Mouse (Mus musculus): Measurements from ENCODE around the gene Pdgfa. TPM values are rescaled to one million over a fixed set of nuclear protein-coding genes. Genes with fewer than 3 reads are reported as not detected.
A peak's percentile ranks its signal among the peaks of the same experiment; 100 is the strongest.

Gene Pdgfa
- polyA plus RNA-seq, 1 experiment from 2014 or later = 17.6 TPM

DNA sequence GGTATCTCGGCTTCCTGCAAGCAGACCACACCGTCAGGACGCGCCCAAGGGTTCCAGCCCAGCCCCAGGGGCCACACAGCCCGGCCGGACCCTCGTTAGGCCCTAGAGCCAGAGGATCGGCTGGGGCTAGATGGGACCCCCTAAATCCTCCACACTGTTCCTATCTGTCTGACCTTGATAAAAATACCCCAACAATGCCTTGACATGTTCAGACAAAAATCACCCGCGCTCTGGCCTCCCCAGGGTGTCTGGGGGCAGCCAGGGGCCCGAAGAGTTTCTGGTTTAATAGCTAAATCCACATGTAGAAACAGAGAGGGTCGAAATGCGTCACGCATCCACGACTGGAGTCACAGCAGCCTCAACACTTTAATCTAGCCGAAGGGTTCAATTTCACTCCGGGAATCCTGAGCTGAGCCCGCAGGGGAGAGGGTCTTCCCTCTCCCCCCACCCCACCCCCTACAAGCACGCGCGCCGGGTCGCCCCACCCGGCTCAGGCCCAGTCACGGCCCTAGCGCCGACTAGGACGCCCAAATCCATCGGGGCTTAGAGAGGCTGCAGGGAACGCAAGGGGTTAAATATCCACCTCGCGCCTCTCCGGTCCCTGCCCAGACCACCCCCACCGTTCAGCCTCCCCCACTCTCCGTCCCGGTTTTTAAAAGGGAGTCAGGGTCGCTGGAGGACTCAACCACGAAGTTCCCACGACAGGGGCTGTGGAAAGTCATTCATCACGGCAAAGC is 3.6 kb downstream of the Pdgfa start:
- peaks cover 59% of the 10 kb centered on the region for H3K27me3 ChIP-seq
- no peak for ATAC-seq (ENCODE audit: low read depth)
- H3K4me3 ChIP-seq = peak overlapping the region; percentile 77
- peak overlapping the region; percentile 93; the same call in 1 of the 2 replicates for H3K27ac ChIP-seq (replicated peaks)
- peak overlapping the region; percentile 96 for H3K4me2 ChIP-seq
- H3K36me3 ChIP-seq = no peaks in the 10 kb centered on the region
- no peaks in the 10 kb centered on the region for H3K9me3 ChIP-seq
- WGBS = under 1% methylated on average over 40 of the region's 40 CpGs
- peaks cover 77% of the 10 kb centered on the region for H3K4me1 ChIP-seq (replicated peaks)
- peak overlapping the region; percentile 90 for H3K9ac ChIP-seq

DNA sequence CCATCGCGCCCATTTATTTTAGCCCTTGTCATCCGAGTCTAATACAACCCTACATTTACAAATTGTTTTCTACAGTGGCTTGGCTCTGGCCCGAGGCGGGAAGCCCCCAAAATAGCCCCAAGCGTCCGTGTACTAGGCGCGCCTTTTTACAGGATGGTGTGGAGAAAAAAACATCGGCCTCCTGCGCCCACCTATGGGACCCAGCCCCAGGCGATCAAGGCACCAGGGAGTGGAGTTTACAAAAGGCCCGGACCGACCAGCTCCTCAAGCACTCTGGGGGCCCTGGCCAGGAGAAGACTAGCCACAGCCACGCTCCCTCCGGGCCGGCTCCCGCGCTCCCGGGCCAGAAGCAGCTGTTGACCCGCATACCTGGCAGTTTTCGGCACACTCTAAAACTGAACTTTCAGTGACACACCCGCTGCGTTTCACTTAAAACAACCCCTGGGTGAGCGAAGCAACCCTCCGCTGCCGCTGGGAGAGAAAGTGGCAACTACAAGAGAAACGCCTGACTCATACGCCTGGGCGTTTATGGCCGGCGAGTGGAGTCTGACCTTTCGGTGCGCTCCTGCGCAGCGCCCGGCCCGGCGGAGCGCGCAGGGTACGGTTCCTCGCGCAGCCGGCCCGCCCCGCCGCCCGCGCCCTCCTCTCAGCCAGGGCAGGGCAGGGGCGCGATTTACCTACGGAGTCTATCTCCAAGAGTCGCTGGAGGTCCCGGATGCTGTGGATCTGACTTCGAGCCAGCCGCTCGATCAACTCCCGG is 4.4 kb downstream of the Pdgfa start:
- Histone ChIP-seq H3K9ac (peak overlapping the region; percentile 90), H3K9me3 (no peaks in the 10 kb centered on the region), H3K4me1 (replicated peaks) (peaks cover 77% of the 10 kb centered on the region), H3K27ac (replicated peaks) (no peak overlapping the region), H3K36me3 (peaks cover 5% of the 10 kb centered on the region), H3K27me3 (peaks cover 52% of the 10 kb centered on the region), H3K4me2 (peak overlapping the region; percentile 96), H3K4me3 (peak overlapping the region; percentile 77)
- no peak for ATAC-seq (ENCODE audit: low read depth)
- 2% methylated on average over 59 of the region's 59 CpGs for WGBS

DNA sequence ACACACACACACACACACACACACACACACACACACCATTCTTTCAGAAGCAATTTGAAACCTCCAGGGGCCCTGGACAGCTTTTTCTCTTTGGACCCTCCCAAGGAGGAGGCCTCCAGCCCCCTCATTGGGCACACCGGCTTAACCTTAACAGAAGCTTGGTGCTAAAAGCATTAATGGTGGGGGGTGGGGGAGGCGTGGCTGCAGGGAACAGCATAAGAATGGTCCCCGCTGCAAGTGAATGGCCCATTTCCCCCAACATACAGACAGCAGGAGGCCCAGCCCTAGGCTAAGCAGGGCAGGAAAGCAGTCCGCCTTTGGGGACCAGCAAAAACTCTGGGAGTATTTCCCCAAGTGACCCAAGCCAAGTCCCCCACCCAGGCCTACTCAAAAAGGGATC is 5.4 kb downstream of the Pdgfa start:
- no peak for ATAC-seq (ENCODE audit: low read depth)
- no peak overlapping the region for H3K27ac ChIP-seq (replicated peaks)
- H3K9ac ChIP-seq = no peak overlapping the region
- WGBS = 20% methylated on average over 4 of the region's 4 CpGs
- peaks cover 49% of the 10 kb centered on the region for H3K27me3 ChIP-seq
- peaks cover 69% of the 10 kb centered on the region for H3K4me1 ChIP-seq (replicated peaks)
- H3K4me2 ChIP-seq = no peak overlapping the region
- H3K4me3 ChIP-seq = no peak overlapping the region
- H3K9me3 ChIP-seq = no peaks in the 10 kb centered on the region
- H3K36me3 ChIP-seq = peaks cover 14% of the 10 kb centered on the region

DNA sequence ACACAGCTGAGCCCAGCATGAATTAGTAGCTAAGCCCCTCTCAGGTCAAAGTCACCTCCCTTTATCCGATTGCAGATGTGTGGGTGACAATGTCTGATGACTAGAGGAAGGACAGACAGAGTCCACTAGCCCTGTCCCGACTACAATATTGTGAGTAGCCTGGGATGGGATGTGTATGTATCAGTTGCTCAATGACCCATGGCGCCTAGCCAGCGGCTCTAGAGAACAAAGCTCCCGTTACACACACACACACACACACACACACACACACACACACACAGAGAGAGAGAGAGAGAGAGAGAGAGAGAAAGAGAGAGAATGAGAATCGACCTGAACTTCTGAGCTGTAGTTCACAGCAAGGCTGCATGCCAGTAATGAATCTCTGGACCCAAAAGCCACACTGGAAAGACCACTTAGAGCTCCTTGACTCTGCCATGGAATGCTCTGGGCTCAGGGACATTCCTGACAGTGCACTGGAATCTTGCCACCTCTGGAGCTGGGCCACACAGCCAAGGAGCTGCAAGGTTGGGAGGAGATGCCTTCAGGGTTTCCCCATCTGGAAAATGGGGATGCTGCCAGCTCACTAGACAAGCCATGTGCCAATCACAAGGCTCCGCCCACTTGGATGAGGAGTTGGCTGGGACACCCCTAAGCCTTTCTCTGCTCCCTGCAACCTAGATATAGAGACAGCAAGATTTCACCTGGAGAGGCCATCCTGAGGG is 6.3 kb downstream of the Pdgfa start:
- H3K9me3 ChIP-seq = no peaks in the 10 kb centered on the region
- peaks cover 40% of the 10 kb centered on the region for H3K27me3 ChIP-seq
- H3K4me2 ChIP-seq = no peak overlapping the region
- H3K4me3 ChIP-seq = no peak overlapping the region
- 63% methylated on average over 7 of the region's 7 CpGs for WGBS
- no peak for ATAC-seq (ENCODE audit: low read depth)
- no peak overlapping the region for H3K27ac ChIP-seq (replicated peaks)
- no peak overlapping the region for H3K9ac ChIP-seq
- peaks cover 22% of the 10 kb centered on the region for H3K36me3 ChIP-seq
- H3K4me1 ChIP-seq (replicated peaks) = peaks cover 60% of the 10 kb centered on the region

DNA sequence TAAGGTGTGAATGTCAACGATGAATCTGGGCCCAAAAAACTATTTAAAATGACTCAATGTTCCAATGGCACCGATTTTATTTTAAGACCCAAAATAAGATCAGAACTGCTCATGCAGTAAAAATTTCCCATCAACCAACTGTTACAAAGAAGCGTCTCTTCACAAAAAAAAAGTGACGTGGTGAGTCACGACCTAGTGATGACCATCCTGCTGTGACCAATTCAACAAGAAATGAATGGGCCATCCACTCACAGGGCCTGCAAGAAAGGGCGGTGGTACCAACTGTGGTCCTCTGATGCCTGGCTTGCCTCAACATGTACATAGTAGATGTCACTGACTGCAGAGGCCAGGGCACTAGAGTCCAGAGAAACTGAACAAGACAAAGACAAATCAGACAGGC is 7.6 kb downstream of the Pdgfa start:
- H3K9me3 ChIP-seq = no peaks in the 10 kb centered on the region
- peaks cover 40% of the 10 kb centered on the region for H3K27me3 ChIP-seq
- H3K4me3 ChIP-seq = no peak overlapping the region
- no peak overlapping the region for H3K9ac ChIP-seq
- peaks cover 57% of the 10 kb centered on the region for H3K4me1 ChIP-seq (replicated peaks)
- no peak overlapping the region for H3K27ac ChIP-seq (replicated peaks)
- 58% methylated on average over 6 of the region's 6 CpGs for WGBS
- ATAC-seq (ENCODE audit: low read depth) = no peak
- H3K36me3 ChIP-seq = peaks cover 31% of the 10 kb centered on the region
- H3K4me2 ChIP-seq = no peak overlapping the region

DNA sequence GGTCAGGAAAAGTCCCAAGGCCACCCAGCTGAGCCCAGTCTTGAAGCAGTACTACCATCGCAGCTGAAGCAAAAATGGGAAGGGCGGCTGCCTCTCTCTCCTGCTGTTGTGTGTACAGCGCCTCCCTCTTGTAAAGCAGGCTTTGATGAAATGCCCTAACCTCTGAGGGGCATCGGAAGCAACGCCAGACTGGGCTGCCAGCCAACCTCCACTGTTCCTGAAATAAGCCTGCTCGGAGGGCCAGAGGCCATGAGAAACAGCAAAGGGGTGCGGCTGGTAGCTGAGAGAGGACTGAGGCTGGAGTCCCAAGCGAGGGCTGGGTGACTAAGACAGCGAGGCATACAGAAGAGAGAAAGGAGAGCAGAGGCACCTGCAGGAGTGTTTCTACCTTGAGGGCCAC is 8.4 kb downstream of the Pdgfa start:
- Histone ChIP-seq H3K27ac (replicated peaks) (no peak overlapping the region), H3K4me1 (replicated peaks) (peaks cover 49% of the 10 kb centered on the region), H3K9me3 (no peaks in the 10 kb centered on the region), H3K27me3 (peaks cover 34% of the 10 kb centered on the region), H3K9ac (peak overlapping the region; percentile 22; the same call in 1 of the 2 replicates), H3K36me3 (peaks cover 39% of the 10 kb centered on the region), H3K4me3 (no peak overlapping the region), H3K4me2 (no peak overlapping the region)
- no peak for ATAC-seq (ENCODE audit: low read depth)
- WGBS = 35% methylated on average over 9 of the region's 9 CpGs

DNA sequence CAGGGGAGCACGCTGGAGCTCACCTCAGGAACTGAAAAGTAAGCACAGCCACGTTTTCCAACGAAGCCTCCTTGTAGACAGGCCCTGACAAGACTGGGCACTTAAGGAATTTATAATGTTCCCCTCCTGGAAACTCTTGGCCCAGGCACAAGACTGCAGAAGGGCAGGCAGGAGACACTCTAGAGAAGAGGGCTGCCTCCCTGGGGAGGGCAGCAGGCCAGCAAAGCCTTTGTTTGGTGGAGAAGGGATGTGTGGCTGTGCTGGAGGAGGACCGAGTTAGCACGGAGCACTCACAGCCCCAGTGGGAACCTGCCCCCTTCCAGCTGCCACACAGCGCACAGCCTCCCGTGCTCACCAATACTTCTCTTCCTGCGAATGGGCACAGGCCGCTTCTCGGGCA is 9.2 kb downstream of the Pdgfa start:
- peak; percentile 44; the same call in 1 of the 2 replicates for ATAC-seq (ENCODE audit: low read depth)

DNA sequence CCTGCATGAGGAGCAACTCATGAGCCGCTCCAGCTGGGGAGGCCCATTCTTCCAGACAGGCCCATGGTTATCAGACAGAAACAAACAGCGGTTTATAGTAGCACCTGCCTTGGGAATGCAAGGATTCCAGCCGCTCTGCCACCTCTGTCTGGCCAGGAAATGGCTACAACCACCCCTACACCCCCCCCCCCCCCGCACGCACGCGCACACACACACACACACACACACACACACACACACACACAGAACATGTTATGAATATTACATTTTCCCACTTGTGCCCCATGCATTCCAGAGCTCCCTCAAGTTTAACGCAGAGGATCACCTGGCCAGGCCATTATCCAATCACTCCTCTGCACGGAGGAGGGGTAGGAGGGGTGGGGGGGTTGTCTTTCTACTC is 15.2 kb downstream of the Pdgfa start:
- H3K27me3 ChIP-seq = no peaks in the 10 kb centered on the region
- no peak overlapping the region for H3K27ac ChIP-seq (replicated peaks)
- no peak overlapping the region for H3K9ac ChIP-seq
- ATAC-seq (ENCODE audit: low read depth) = no peak
- no peaks in the 10 kb centered on the region for H3K4me1 ChIP-seq (replicated peaks)
- H3K4me3 ChIP-seq = no peak overlapping the region
- H3K4me2 ChIP-seq = no peak overlapping the region
- H3K9me3 ChIP-seq = no peaks in the 10 kb centered on the region
- 86% methylated on average over 5 of the region's 9 CpGs for WGBS
- H3K36me3 ChIP-seq = peaks cover 47% of the 10 kb centered on the region

More for the DNA sequence above, 9.2 kb downstream of the Pdgfa start:
- Histone ChIP-seq H3K4me3 (no peak overlapping the region), H3K9me3 (no peaks in the 10 kb centered on the region), H3K27ac (replicated peaks) (no peak overlapping the region), H3K4me1 (replicated peaks) (peaks cover 41% of the 10 kb centered on the region), H3K27me3 (peaks cover 27% of the 10 kb centered on the region), H3K36me3 (peaks cover 46% of the 10 kb centered on the region), H3K9ac (no peak overlapping the region), H3K4me2 (no peak overlapping the region)
- 67% methylated on average over 10 of the region's 10 CpGs for WGBS

DNA sequence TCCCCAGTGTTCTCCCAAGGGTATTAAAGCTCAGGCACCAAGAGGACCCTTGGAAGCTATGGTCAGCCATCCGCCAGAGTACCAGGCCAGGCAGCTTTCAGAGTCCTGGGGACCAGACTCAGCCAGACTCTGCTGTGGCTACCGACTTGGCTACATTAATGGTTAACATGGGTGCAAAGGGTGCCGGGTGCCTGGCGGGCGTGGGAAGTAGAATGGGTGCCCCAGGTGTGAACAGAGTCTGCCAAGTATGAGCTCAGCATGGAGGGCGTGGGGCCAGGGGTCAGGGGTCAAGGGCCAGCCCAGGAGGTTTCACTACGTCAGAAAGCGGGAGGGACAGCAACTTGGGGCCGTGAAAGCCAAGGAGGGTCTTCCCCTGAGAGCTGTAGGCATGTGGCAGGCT is 16.6 kb downstream of the Pdgfa start:
- Histone ChIP-seq H3K4me1 (replicated peaks) (no peaks in the 10 kb centered on the region), H3K27me3 (no peaks in the 10 kb centered on the region), H3K9me3 (no peaks in the 10 kb centered on the region), H3K36me3 (peaks cover 37% of the 10 kb centered on the region), H3K4me2 (no peak overlapping the region), H3K27ac (replicated peaks) (no peak overlapping the region), H3K4me3 (no peak overlapping the region), H3K9ac (no peak overlapping the region)
- ATAC-seq (ENCODE audit: low read depth) = no peak
- WGBS = 90% methylated on average over 9 of the region's 9 CpGs

DNA sequence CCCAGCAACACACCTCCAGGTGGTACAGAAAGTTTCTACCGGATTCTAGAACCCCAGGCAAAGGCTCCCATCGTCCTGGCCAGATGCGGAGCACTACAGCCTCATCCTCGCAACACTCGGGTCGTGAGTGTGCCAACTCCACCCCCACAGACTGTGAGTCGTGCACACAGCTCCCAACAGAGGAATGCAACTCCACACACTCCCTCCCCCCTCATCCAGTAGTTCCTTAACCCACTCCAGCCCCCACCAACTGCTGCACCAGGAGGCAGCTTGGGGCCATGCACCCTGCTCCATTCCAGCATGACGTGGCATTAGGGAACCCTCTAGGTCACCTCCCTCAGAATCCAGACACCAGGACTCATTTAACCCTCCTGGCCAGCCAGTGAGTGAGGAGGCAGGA is 17.3 kb downstream of the Pdgfa start:
- Histone ChIP-seq H3K9me3 (no peaks in the 10 kb centered on the region), H3K4me2 (no peak overlapping the region), H3K27ac (replicated peaks) (no peak overlapping the region), H3K4me1 (replicated peaks) (no peaks in the 10 kb centered on the region), H3K9ac (no peak overlapping the region), H3K4me3 (no peak overlapping the region), H3K36me3 (peaks cover 29% of the 10 kb centered on the region), H3K27me3 (no peaks in the 10 kb centered on the region)
- 86% methylated on average over 8 of the region's 8 CpGs for WGBS
- no peak for ATAC-seq (ENCODE audit: low read depth)

DNA sequence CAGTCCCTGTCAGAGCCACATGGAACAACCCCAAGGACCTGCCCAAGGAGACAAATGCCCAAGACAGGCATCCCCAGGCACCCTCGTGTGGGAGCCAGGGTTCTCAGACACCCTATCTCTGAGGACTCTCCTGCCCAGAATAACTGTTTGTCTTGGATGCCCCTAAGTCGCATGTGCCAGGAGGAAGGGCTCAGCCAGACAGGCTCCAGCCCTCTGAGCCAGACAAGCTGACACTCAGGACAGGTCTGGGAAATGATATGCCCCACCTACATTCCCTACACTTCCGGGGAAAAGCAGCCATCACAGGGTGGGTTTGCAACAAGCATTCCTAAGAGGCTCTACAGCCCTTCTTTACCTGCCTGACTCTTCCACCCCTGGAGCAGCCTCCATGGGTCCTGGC is 19.4 kb downstream of the Pdgfa start:
- Histone ChIP-seq H3K9me3 (no peaks in the 10 kb centered on the region), H3K4me3 (no peak overlapping the region), H3K4me2 (no peak overlapping the region), H3K27me3 (no peaks in the 10 kb centered on the region), H3K36me3 (peaks cover 14% of the 10 kb centered on the region), H3K4me1 (replicated peaks) (no peaks in the 10 kb centered on the region), H3K9ac (no peak overlapping the region), H3K27ac (replicated peaks) (no peak overlapping the region)
- no peak for ATAC-seq (ENCODE audit: low read depth)
- WGBS = 56% methylated on average over 3 of the region's 3 CpGs

DNA sequence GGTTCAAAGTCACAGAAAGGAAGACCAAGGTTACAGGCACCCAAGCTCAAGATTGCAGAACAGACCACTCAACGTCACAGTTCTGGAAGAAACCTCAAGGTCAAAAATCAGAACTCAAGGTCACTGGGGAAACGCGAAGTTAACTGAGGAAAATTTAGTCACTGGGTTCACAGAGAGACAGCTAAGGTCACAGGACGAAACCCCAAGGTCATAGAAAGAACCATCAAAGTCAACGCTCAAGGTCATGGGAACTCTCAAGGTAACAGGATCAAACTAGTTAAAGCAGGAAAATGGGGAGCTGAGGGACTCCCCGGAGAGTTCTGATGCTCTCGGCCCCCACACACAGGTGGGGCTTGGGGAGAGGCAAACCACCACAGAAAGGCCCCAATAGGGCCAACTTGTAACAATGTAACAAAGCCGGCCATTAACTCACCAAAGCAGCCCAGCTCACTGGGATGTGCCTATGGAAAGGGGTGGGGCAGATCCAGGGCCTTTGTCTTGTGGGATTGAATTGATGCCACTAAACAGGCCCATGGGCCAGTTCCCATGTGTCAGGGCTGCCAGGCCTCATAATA is 22.2 kb downstream of the Pdgfa start:
- H3K36me3 ChIP-seq = peaks cover 14% of the 10 kb centered on the region
- no peak overlapping the region for H3K4me3 ChIP-seq
- H3K9me3 ChIP-seq = no peaks in the 10 kb centered on the region
- no peak for ATAC-seq (ENCODE audit: low read depth)
- H3K9ac ChIP-seq = no peak overlapping the region
- WGBS = 85% methylated on average over 8 of the region's 8 CpGs
- H3K27ac ChIP-seq (replicated peaks) = no peak overlapping the region
- no peak overlapping the region for H3K4me2 ChIP-seq
- no peaks in the 10 kb centered on the region; the same call in 1 of the 2 replicates for H3K4me1 ChIP-seq (replicated peaks)
- no peaks in the 10 kb centered on the region for H3K27me3 ChIP-seq
